Mouse (Mus musculus) olfactory bulb, adult 2 months (tissue): Measurements from ENCODE around the gene Rad17.

ENCODE experiments used
- CTCF ChIP-seq: fragments of 200-500 bp; IDR thresholded peaks from 2 replicates; pipeline ENCODE4 v1.5.1; 2012; ENCODE audit warnings: low read depth, mild to moderate bottlenecking, low read length, moderate library complexity; ENCODE audit not compliant: insufficient read depth
- POLR2A ChIP-seq: fragments of 200-500 bp; IDR thresholded peaks from 2 replicates; pipeline ENCODE4 v1.6.1; 2012; ENCODE audit warnings: mild to moderate bottlenecking, low read depth, low read length, moderate library complexity; ENCODE audit not compliant: insufficient read depth

GRCm38 (mm10) chr13:100687513-100687912 is 36.7 kb upstream of the Rad17 start:
- TF ChIP-seq POLR2A (no peak), CTCF (no peak)
